Mouse (Mus musculus) liver, adult 2 months (tissue): ENCODE measurements around the gene Bhlhe41. TPM values are rescaled to one million over a fixed set of nuclear protein-coding genes. Genes with fewer than 3 reads are reported as not detected.

Experiments used
- DNase-seq: peaks from one replicate; pipeline ENCODE4 v3.0.0-alpha.2; 2011; ENCODE audit warnings: low read depth, low spot score; ENCODE audit errors: extremely low read depth
- H3K27ac ChIP-seq: fragments of 200-500 bp; replicated peaks from 2 replicates; pipeline ENCODE4 v1.5.1; 2012; ENCODE audit warnings: low read depth, mild to moderate bottlenecking, control low read depth, inconsistent platforms, low read length; ENCODE audit not compliant: insufficient read depth
- H3K27me3 ChIP-seq: fragments of 200-500 bp; 2 replicates; pipeline ENCODE4 v1.6.1; 2012; ENCODE audit warnings: mild to moderate bottlenecking, moderate library complexity, low read length, inconsistent platforms; ENCODE audit not compliant: control insufficient read depth, insufficient read depth
- H3K36me3 ChIP-seq: fragments of 200-500 bp; 2 replicates; pipeline ENCODE4 v1.6.1; 2012; ENCODE audit warnings: low read length, inconsistent platforms; ENCODE audit not compliant: control insufficient read depth, insufficient read depth
- H3K4me1 ChIP-seq: fragments of 200-500 bp; 2 replicates; pipeline ENCODE4 v1.6.1; 2011; ENCODE audit warnings: low read length; ENCODE audit not compliant: control insufficient read depth, insufficient read depth
- H3K4me3 ChIP-seq: fragments of 200-500 bp; 2 replicates; pipeline ENCODE4 v1.5.1; 2011; ENCODE audit warnings: low read depth, mild to moderate bottlenecking, control low read depth, low read length, moderate library complexity; ENCODE audit not compliant: insufficient read depth
- H3K79me2 ChIP-seq: fragments of 200-500 bp; 2 replicates; pipeline ENCODE4 v1.6.1; 2012; ENCODE audit warnings: inconsistent platforms, mild to moderate bottlenecking, low read length, moderate library complexity; ENCODE audit not compliant: control insufficient read depth, insufficient read depth
- H3K9ac ChIP-seq: fragments of 200-500 bp; 2 replicates; pipeline ENCODE4 v1.6.1; 2012; ENCODE audit warnings: low read depth, mild to moderate bottlenecking, control low read depth, inconsistent platforms, low read length
- CTCF ChIP-seq: fragments of 200-500 bp; IDR thresholded peaks from 2 replicates; pipeline ENCODE4 v1.5.1; 2011; ENCODE audit warnings: low read depth, low read length, control low read depth
- POLR2A ChIP-seq: fragments of 200-500 bp; IDR thresholded peaks from 2 replicates; pipeline ENCODE4 v1.6.1; 2011; ENCODE audit warnings: low read length, control low read depth; ENCODE audit not compliant: insufficient read depth; ENCODE audit errors: extremely low read depth
- WGBS: fragments of 180-500 bp; shearing (Covaris S2); methylation state at CpG from one replicate; pipeline ENCODE4 v1.1.7; 2018; 5-methylcytosine and 5-hydroxymethylcytosine counted together
- polyA plus RNA-seq: library from polyadenylated mRNA; depleted of rRNA; stranded (reverse); fragments of >200 nt; gene quantifications from 2 replicates; pipeline ENCODE4 v1.2.3, GENCODE M21; 2012
- total RNA-seq: library from RNA; depleted of rRNA; stranded (reverse); fragments of >200 nt; gene quantifications from 2 replicates; pipeline ENCODE4 v1.2.3, GENCODE M21; 2014

Gene Bhlhe41
- total and polyA plus RNA-seq, 2 experiments, result 0.21 to 1.8 TPM

DNA sequence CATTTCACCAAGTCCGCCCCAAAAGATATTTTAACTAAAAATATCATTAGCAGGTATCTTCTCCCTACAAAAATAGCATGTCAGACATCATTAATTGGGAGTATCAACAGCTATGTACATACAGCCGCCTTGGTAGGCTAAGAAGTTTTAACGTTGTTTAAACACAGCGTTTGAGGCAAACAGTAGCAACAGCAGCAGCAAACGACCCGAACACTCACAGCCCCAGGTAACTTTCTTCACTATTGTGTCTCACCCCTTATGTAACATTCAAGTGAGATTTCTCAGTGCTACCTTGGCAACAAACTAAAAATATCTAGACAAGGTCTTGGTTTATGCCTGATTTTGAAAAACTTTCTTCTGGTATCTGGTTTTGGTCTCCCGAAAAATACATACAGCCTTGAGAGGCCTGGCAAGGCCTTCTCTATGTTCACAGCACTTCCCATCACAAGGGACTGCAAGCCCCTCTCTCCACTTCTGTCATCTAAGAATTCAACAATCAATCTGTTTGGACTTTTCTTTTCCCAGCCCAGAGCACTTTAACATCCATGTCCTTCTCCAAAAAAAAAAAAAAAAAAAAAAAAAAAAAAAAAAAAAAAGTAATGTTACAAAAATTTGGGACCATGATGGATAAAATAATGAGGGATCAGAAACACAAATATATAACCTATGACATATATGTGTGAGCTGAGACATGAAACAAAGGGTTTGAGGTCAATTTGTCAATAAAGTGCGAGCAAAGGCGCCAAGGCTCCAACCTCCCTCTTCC is 3.7 kb downstream of the Bhlhe41 start:
- H3K4me3 ChIP-seq, result no peak overlapping the region
- no peaks in the 10 kb centered on the region for H3K27me3 ChIP-seq
- peaks cover 9% of the 10 kb centered on the region for H3K4me1 ChIP-seq
- H3K27ac ChIP-seq, result no peak overlapping the region
- H3K36me3 ChIP-seq, result no peaks in the 10 kb centered on the region
- no peak for DNase-seq
- 85% methylated on average over 9 of the region's 9 CpGs for WGBS
- no peaks in the 10 kb centered on the region for H3K79me2 ChIP-seq
- no peak overlapping the region for H3K9ac ChIP-seq
- TF ChIP-seq CTCF (no peak), POLR2A (no peak)

DNA sequence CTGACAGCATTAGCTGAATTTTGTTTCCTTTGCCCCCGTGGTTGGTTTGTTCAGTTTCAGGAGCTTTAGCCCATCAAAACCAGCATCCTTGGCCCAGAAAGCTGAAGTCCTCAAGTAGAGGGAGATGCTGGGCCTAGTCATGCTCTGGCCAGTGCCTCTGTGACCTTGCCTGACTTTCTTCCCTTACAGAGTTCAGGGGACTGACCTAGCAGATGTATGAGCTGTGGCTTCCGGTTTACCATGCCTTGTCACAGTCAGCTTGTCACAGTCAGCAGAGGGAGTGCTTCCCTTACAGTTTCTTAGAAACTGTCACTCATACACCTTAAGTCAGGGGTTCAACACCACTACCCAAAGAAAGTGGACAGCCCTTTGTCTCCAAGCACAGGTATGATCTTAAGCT is 5.0 kb downstream of the Bhlhe41 start:
- DNase-seq, result no peak
- H3K9ac ChIP-seq, result no peak overlapping the region
- 69% methylated on average over 2 of the region's 2 CpGs for WGBS

DNA sequence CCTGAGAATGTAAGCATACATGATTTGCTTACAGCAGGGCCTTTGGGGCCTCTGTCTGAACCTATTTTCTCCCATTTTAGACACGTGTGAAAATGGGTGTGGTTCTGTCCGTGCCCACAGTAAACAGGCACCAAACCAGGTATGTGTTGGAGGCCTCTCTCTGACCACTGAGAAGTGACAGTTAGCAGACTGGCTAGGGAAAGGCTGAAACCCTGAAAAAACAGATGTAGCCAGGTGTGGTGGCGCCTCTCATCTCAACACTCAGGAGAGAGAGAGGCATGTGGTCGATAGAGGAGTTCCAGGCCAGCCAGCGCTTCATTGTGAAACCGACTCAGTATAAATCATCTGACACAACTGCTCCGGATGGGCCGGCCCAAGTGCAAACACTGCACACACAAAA is 6.9 kb downstream of the Bhlhe41 start:
- WGBS, result 48% methylated on average over 8 of the region's 8 CpGs
- no peak for TF ChIP-seq CTCF
- no peak for TF ChIP-seq POLR2A
- no peak overlapping the region for H3K4me3 ChIP-seq
- no peaks in the 10 kb centered on the region for H3K79me2 ChIP-seq
- no peaks in the 10 kb centered on the region for H3K36me3 ChIP-seq
- peak; percentile 61 for DNase-seq
- peaks cover 8% of the 10 kb centered on the region for H3K4me1 ChIP-seq
- no peak overlapping the region for H3K27ac ChIP-seq
- H3K9ac ChIP-seq, result no peak overlapping the region
- H3K27me3 ChIP-seq, result no peaks in the 10 kb centered on the region

More for the DNA sequence above, 5.0 kb downstream of the Bhlhe41 start:
- Histone ChIP-seq H3K36me3 (no peaks in the 10 kb centered on the region), H3K27ac (no peak overlapping the region), H3K4me1 (peaks cover 11% of the 10 kb centered on the region), H3K4me3 (no peak overlapping the region), H3K79me2 (no peaks in the 10 kb centered on the region), H3K27me3 (no peaks in the 10 kb centered on the region)
- no peak for TF ChIP-seq POLR2A
- no peak for TF ChIP-seq CTCF

DNA sequence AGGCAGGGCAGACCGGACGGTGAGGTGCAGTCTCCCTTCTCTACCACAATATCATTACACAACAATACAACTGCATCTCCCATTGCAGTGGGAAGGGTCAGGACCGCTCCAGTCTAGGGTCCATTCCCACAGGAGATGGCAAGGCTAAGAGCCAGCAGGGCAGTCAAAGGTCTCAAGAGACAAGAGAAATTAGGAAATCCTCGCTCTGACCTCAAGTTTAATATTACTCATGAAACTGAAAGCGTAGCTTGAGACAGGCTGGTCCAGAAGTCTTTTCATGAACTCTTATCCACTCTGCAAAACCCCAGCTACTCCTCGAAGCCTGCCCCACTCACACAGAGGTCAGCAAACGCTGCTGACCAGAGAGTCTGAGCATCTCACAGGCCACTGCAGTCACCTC is 7.9 kb downstream of the Bhlhe41 start:
- H3K4me3 ChIP-seq, result no peak overlapping the region
- WGBS, result 37% methylated on average over 7 of the region's 7 CpGs
- H3K27me3 ChIP-seq, result no peaks in the 10 kb centered on the region
- H3K36me3 ChIP-seq, result no peaks in the 10 kb centered on the region
- no peak for TF ChIP-seq CTCF
- no peak for TF ChIP-seq POLR2A
- no peak overlapping the region for H3K9ac ChIP-seq
- 0 out of 2 replicates have a peak overlapping the region, but pooled peaks have one; percentile 23 for H3K27ac ChIP-seq
- H3K79me2 ChIP-seq, result no peaks in the 10 kb centered on the region
- H3K4me1 ChIP-seq, result peaks cover 8% of the 10 kb centered on the region
- DNase-seq, result peak; percentile 84

DNA sequence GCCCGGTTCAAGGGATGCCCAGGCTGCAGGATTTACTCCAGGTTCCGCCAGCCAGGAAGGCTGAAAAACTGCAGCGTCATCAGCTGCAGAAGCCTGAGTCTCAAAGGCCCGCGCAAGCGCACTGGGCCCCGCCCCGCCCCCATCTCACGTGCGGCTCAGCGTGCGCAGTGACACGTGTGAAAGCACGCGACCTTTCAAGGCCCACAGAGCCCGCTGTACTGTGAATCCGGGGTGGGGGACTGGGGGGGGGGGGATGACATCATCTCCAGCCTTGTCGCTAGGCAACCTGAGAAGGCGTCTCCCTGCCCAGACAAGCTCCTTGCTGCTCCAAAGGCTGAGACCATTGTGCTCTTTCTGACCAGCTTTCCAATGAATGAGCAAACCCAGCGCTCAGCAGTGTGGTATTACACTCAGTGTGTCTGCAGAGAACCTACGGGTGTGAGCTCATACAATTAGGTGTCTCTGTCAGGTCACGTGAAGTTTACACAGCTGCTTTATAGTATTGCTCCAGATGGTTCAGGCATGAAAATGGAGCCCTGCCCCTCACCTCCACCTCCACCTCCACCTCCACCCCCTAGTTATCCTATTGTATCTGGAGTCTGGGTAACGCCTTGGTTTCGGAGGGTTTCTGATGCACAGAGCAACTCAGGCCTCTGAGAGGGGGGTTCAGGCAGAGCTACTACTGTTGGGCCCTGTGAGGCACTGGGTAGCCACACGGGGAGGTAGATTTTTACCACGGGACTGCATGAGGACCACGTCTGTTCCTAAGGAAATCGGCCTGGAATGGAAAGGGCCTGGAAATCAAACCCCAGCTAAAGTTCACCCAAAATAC is 9.4 kb downstream of the Bhlhe41 start:
- 29% methylated on average over 28 of the region's 28 CpGs for WGBS
- Histone ChIP-seq H3K36me3 (no peaks in the 10 kb centered on the region), H3K9ac (no peak overlapping the region), H3K79me2 (no peaks in the 10 kb centered on the region), H3K4me1 (peaks cover 8% of the 10 kb centered on the region), H3K4me3 (no peak overlapping the region), H3K27ac (no peak overlapping the region), H3K27me3 (no peaks in the 10 kb centered on the region)
- no peak for TF ChIP-seq POLR2A
- no peak for TF ChIP-seq CTCF
- DNase-seq, result peak; percentile 78
